Mouse (Mus musculus) neural tube, embryonic 14.5 days (tissue): ENCODE results near the gene Pcare. TPM values are rescaled to one million over a fixed set of nuclear protein-coding genes. Genes with fewer than 3 reads are reported as not detected.
"Not testable (repeated sequence)": the region's sequence is repeated elsewhere in the genome, so short reads cannot be mapped to it uniquely, and the experiment has no call there.

Experiments used
- ATAC-seq: fragments of 200-750 bp; cut with Nextera tagmentation; 2 replicates; pipeline ENCODE4 v1.8.0; 2017; ENCODE audit warnings: low read depth, mild to moderate bottlenecking, moderate TSS enrichment, moderate library complexity
- H3K27ac ChIP-seq: fragments of 300-500 bp; sonication (generic); 2 replicates; pipeline ENCODE4 v1.5.1; 2014; ENCODE audit warnings: low read depth, mild to moderate bottlenecking, control low read depth, low read length, moderate library complexity, mixed read lengths
- H3K27me3 ChIP-seq: fragments of 300-500 bp; sonication (generic); 2 replicates; pipeline ENCODE4 v1.6.1; 2014; ENCODE audit warnings: low read length; ENCODE audit not compliant: control insufficient read depth, insufficient read depth
- H3K36me3 ChIP-seq: fragments of 300-500 bp; sonication (generic); 2 replicates; pipeline ENCODE4 v1.6.1; 2014; ENCODE audit warnings: low read length, mixed read lengths; ENCODE audit not compliant: control insufficient read depth, insufficient read depth
- H3K4me1 ChIP-seq: fragments of 300-500 bp; sonication (generic); 2 replicates; pipeline ENCODE4 v1.6.1; 2014; ENCODE audit warnings: low read length; ENCODE audit not compliant: control insufficient read depth, insufficient read depth
- H3K4me2 ChIP-seq: fragments of 300-500 bp; sonication (generic); 2 replicates; pipeline ENCODE4 v1.6.1; 2014; ENCODE audit warnings: mild to moderate bottlenecking, low read depth, low read length, control low read depth
- H3K4me3 ChIP-seq: fragments of 300-500 bp; sonication (generic); 2 replicates; pipeline ENCODE4 v1.5.1; 2014; ENCODE audit warnings: low read depth, low read length, control low read depth, mixed read lengths
- H3K9ac ChIP-seq: fragments of 300-500 bp; sonication (generic); replicated peaks from 2 replicates; pipeline ENCODE4 v1.6.1; 2014; ENCODE audit warnings: low read depth, mild to moderate bottlenecking, control low read depth, low read length, mixed read lengths
- H3K9me3 ChIP-seq: fragments of 300-500 bp; sonication (generic); 2 replicates; pipeline ENCODE4 v1.6.1; 2016; ENCODE audit warnings: low read length; ENCODE audit not compliant: control insufficient read depth
- WGBS: fragments of 180-500 bp; shearing (Covaris S2); extraction: QIAGEN DNeasy Blood & Tissue Kit; methylation state at CpG from one replicate; pipeline ENCODE4 v1.1.7; 2014; 5-methylcytosine and 5-hydroxymethylcytosine counted together
- polyA plus RNA-seq: library from polyadenylated mRNA; unstranded; fragments of >200 nt; fragmentation: Nextera tagmentation; extraction: Ambion mirVana; gene quantifications from 2 replicates; pipeline ENCODE4 v1.2.1, GENCODE M21; 2014

The Pcare gene
- polyA plus RNA-seq, 1 experiment from 2014 or later: not detected

- Histone ChIP-seq H3K9ac (no peak overlapping the region), H3K27ac (no peak overlapping the region)
- 72% methylated on average over 2 of the region's 2 CpGs for WGBS
These were observed 27.8 kb upstream of the Pcare start for GRCm38 (mm10) chr17:71780490-71780889.

GRCm38 (mm10) chr17:71778696-71779095 lies 26.0 kb upstream of the Pcare start:
- Histone ChIP-seq H3K27me3 (no peaks in the 10 kb centered on the region), H3K4me2 (no peak overlapping the region), H3K9me3 (no peaks in the 10 kb centered on the region), H3K4me3 (no peak overlapping the region), H3K9ac (no peak overlapping the region), H3K4me1 (0 out of 2 replicates have a peak, but pooled peaks cover under 1% of the 10 kb centered on the region), H3K36me3 (no peaks in the 10 kb centered on the region), H3K27ac (no peak overlapping the region)
- 81% methylated on average over 3 of the region's 3 CpGs for WGBS
- ATAC-seq: no peak

More at GRCm38 (mm10) chr17:71780490-71780889, 27.8 kb upstream of the Pcare start:
- Histone ChIP-seq H3K9me3 (no peaks in the 10 kb centered on the region), H3K4me1 (peaks cover 5% of the 10 kb centered on the region), H3K27me3 (no peaks in the 10 kb centered on the region), H3K4me3 (no peak overlapping the region), H3K36me3 (no peaks in the 10 kb centered on the region), H3K4me2 (no peak overlapping the region)
- ATAC-seq: no peak

GRCm38 (mm10) chr17:71775279-71775678 lies 22.6 kb upstream of the Pcare start:
- H3K27ac ChIP-seq: no peak overlapping the region
- H3K4me3 ChIP-seq: no peak overlapping the region
- H3K9ac ChIP-seq: no peak overlapping the region
- H3K4me2 ChIP-seq: no peak overlapping the region
- ATAC-seq: no peak
- H3K27me3 ChIP-seq: no peaks in the 10 kb centered on the region
- WGBS: 79% methylated on average over 4 of the region's 4 CpGs
- no peaks in the 10 kb centered on the region for H3K36me3 ChIP-seq
- no peaks in the 10 kb centered on the region for H3K4me1 ChIP-seq
- H3K9me3 ChIP-seq: no peaks in the 10 kb centered on the region

- H3K27me3 ChIP-seq: no peaks in the 10 kb centered on the region
- H3K4me2 ChIP-seq: no peak overlapping the region
- H3K9ac ChIP-seq: no peak overlapping the region
- 78% methylated on average over 4 of the region's 4 CpGs for whole genome bisulfite sequencing
- H3K9me3 ChIP-seq: no peaks in the 10 kb centered on the region
- H3K27ac ChIP-seq: no peak overlapping the region
- no peaks in the 10 kb centered on the region for H3K36me3 ChIP-seq
- ATAC-seq: no peak
- H3K4me3 ChIP-seq: no peak overlapping the region
- H3K4me1 ChIP-seq: no peaks in the 10 kb centered on the region
These were observed 21.5 kb upstream of the Pcare start for GRCm38 (mm10) chr17:71774173-71774572.

- Histone ChIP-seq H3K27ac (no peak overlapping the region), H3K9me3 (no peaks in the 10 kb centered on the region), H3K4me2 (no peak overlapping the region), H3K4me3 (no peak overlapping the region), H3K4me1 (no peaks in the 10 kb centered on the region), H3K36me3 (no peaks in the 10 kb centered on the region), H3K27me3 (no peaks in the 10 kb centered on the region), H3K9ac (no peak overlapping the region)
- ATAC-seq: no peak
- 93% methylated on average over 3 of the region's 3 CpGs for WGBS
These were observed 18.0 kb upstream of the Pcare start for GRCm38 (mm10) chr17:71770696-71771095.

GRCm38 (mm10) chr17:71769564-71769963 lies 16.9 kb upstream of the Pcare start:
- H3K4me1 ChIP-seq: no peaks in the 10 kb centered on the region
- no peak overlapping the region for H3K9ac ChIP-seq
- H3K27me3 ChIP-seq: no peaks in the 10 kb centered on the region
- 8% methylated on average over 6 of the region's 6 CpGs for WGBS
- H3K4me2 ChIP-seq: no peak overlapping the region
- ATAC-seq: peak; percentile 56; the same call in 1 of the 2 replicates
- no peaks in the 10 kb centered on the region for H3K9me3 ChIP-seq
- no peak overlapping the region for H3K4me3 ChIP-seq
- H3K27ac ChIP-seq: no peak overlapping the region
- H3K36me3 ChIP-seq: no peaks in the 10 kb centered on the region

GRCm38 (mm10) chr17:71768173-71768572 lies 15.5 kb upstream of the Pcare start, which contains the start of gene Clip4:
Gene Clip4, plus strand, starts transcription at chr17:71768473.
- not testable (repeated sequence) for H3K4me2 ChIP-seq, H3K4me1 ChIP-seq, ATAC-seq, H3K27ac ChIP-seq, H3K9me3 ChIP-seq, H3K27me3 ChIP-seq, H3K9ac ChIP-seq, H3K36me3 ChIP-seq, H3K4me3 ChIP-seq
- 86% methylated on average over 1 of the region's 1 CpGs for WGBS

- Histone ChIP-seq H3K27me3 (no peaks in the 10 kb centered on the region), H3K4me1 (no peaks in the 10 kb centered on the region), H3K4me2 (no peak overlapping the region), H3K36me3 (no peaks in the 10 kb centered on the region), H3K9me3 (no peaks in the 10 kb centered on the region), H3K9ac (no peak overlapping the region), H3K27ac (no peak overlapping the region), H3K4me3 (no peak overlapping the region)
- 80% methylated on average over 7 of the region's 7 CpGs for WGBS
- no peak for ATAC-seq
These were observed 7.8 kb upstream of the Pcare start for GRCm38 (mm10) chr17:71760536-71760935.

GRCm38 (mm10) chr17:71749616-71750168 lies 3.0 kb downstream of the Pcare start:
- Histone ChIP-seq H3K36me3 (no peaks in the 10 kb centered on the region), H3K4me3 (no peak overlapping the region), H3K4me2 (no peak overlapping the region), H3K9me3 (no peaks in the 10 kb centered on the region), H3K4me1 (0 out of 2 replicates have a peak, but pooled peaks cover 3% of the 10 kb centered on the region), H3K9ac (no peak overlapping the region), H3K27me3 (no peaks in the 10 kb centered on the region), H3K27ac (no peak overlapping the region)
- no peak for ATAC-seq
- WGBS: 82% methylated on average over 9 of the region's 9 CpGs
